ENCODE assay signal across 8 mouse cellular contexts in the genomic region with DNA sequence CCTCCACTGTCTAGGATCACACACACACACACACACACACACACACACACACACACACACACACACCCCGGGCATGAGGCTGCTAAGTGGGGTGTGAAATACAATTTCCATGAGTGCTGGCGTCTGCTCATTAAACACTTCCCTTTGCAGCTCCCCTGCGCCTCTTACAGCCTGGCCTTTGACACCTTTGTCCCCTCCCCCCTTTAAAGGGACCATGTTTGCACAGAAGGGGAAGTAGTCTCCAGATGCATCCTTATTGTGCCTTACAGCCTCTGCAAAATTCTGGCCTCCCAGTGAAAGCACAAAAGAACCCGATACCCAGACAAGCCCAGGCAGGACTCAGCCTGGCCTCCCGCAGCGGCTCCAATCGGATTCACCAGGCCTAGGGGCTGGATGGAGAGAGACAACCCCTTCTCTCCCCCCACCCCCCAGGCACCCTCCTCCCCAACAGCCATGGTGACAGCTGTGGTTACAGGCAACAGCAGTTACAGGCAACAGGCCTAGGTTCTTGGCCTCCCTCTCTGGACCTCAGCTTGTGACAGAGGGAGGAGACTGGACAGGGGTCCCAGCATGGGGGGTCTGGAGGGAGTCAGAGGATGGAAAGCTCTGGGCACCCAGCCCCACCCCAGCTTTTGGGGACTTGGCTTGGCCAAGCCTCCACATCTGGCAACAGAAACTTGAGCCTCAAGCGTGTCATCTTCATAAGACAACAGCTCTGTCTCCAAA. TPM values are rescaled to one million over a fixed set of nuclear protein-coding genes. Genes with fewer than 3 reads are reported as not detected.
DNase-seq lines count a peak whose midpoint lies in the region; ATAC-seq and TF ChIP-seq lines count a peak whose summit lies in the region.

No protein-coding gene starts in this region.

- H3K4me1 ChIP-seq in liver, embryonic 14.5 days (replicated peaks; ENCODE audit: control insufficient read depth in 2 of 2, insufficient read depth in 2 of 2, low read length in 1 of 2), result peaks cover 0 to 7% of the 10 kb centered on the region in 2 experiments; a peak in 1 of 4 replicates
- peaks cover 17% of the 10 kb centered on the region for H3K4me1 ChIP-seq in liver, embryonic 11.5 days (replicated peaks; ENCODE audit: control insufficient read depth, insufficient read depth, low read length)
- H3K4me1 ChIP-seq in forebrain, embryonic 13.5 days, result peaks cover 51% of the 10 kb centered on the region
- H3K4me1 ChIP-seq in midbrain, postnatal 0 days (ENCODE audit: insufficient read depth, low read length), result peaks cover 17% of the 10 kb centered on the region; the same call in 1 of the 2 replicates

- no peak for TF ChIP-seq EP300 in liver, embryonic 14.5 days (IDR thresholded peaks at IDR 0.05; ENCODE audit: low read depth)

- no peak overlapping the region for H3K9ac ChIP-seq in liver, embryonic 14.5 days (replicated peaks)
- no peak overlapping the region for H3K9ac ChIP-seq in liver, embryonic 11.5 days (ENCODE audit: low read depth, low read length)
- H3K9ac ChIP-seq in forebrain, embryonic 13.5 days, result peak overlapping the region; percentile 52
- no peak overlapping the region for H3K9ac ChIP-seq in midbrain, postnatal 0 days (replicated peaks; ENCODE audit: low read length, poor library complexity, severe bottlenecking)

- H3K4me3 ChIP-seq in liver, embryonic 14.5 days (ENCODE audit: insufficient read depth in 1 of 2, low read depth in 2 of 2, low read length in 2 of 2), result no peak overlapping the region
- no peak overlapping the region for H3K4me3 ChIP-seq in liver, embryonic 11.5 days (ENCODE audit: low read depth, low read length)
- H3K4me3 ChIP-seq in forebrain, embryonic 13.5 days, result no peak overlapping the region
- no peak overlapping the region for H3K4me3 ChIP-seq in midbrain, postnatal 0 days (ENCODE audit: low read depth, low read length)

- DNase-seq in liver, embryonic 14.5 days (ENCODE audit: low read depth in 3 of 3, low spot score in 3 of 3), result peak in 1 of 3 experiments; percentile 17
- DNase-seq in liver, embryonic 11.5 days (ENCODE audit: low spot score), result no peak
- peak; percentile 67 for DNase-seq in kidney, postnatal 10 days
- peak; percentile 55 for DNase-seq in midbrain, postnatal 0 days (ENCODE audit: low spot score)
- DNase-seq in cerebellum, adult 11-12 months, result no peak
- no peak for DNase-seq in layer of hippocampus, adult 9-10 months (ENCODE audit: low spot score)

- WGBS in liver, embryonic 14.5 days (ENCODE audit: insufficient replicate concordance), result 11% methylated on average over 8 of the region's 8 CpGs
- 11% methylated on average over 8 of the region's 8 CpGs for WGBS in liver, embryonic 11.5 days
- 7% methylated on average over 8 of the region's 8 CpGs for WGBS in forebrain, embryonic 13.5 days
- 14% methylated on average over 8 of the region's 8 CpGs for WGBS in midbrain, postnatal 0 days

- no peaks in the 10 kb centered on the region for H3K9me3 ChIP-seq in liver, embryonic 14.5 days (ENCODE audit: control insufficient read depth, low read length)
- H3K9me3 ChIP-seq in liver, embryonic 11.5 days (ENCODE audit: control insufficient read depth, low read length), result no peaks in the 10 kb centered on the region
- H3K9me3 ChIP-seq in forebrain, embryonic 13.5 days (replicated peaks), result no peaks in the 10 kb centered on the region
- H3K9me3 ChIP-seq in midbrain, postnatal 0 days (ENCODE audit: low read length), result no peaks in the 10 kb centered on the region

- H3K27me3 ChIP-seq in liver, embryonic 14.5 days (ENCODE audit: control insufficient read depth, insufficient read depth, low read length), result no peaks in the 10 kb centered on the region; the same call in 1 of the 2 replicates
- H3K27me3 ChIP-seq in liver, embryonic 11.5 days (replicated peaks; ENCODE audit: control insufficient read depth, insufficient read depth, low read length), result no peaks in the 10 kb centered on the region
- H3K27me3 ChIP-seq in forebrain, embryonic 13.5 days, result peaks cover 16% of the 10 kb centered on the region
- H3K27me3 ChIP-seq in midbrain, postnatal 0 days (ENCODE audit: insufficient read depth, low read length), result no peaks in the 10 kb centered on the region

- 0 out of 2 replicates have a peak, but pooled peaks have one; percentile 13 for ATAC-seq in liver, embryonic 14.5 days (ENCODE audit: insufficient read depth)
- no peak for ATAC-seq in liver, embryonic 11.5 days (replicated peaks; ENCODE audit: low FRiP score)
- ATAC-seq in forebrain, embryonic 13.5 days, result peak; percentile 36; the same call in 1 of the 2 replicates
- 0 out of 2 replicates have a peak, but pooled peaks have one; percentile 8 for ATAC-seq in midbrain, postnatal 0 days (ENCODE audit: low FRiP score)
- no peak for ATAC-seq in cerebellum, adult (ENCODE audit: insufficient number of reproducible peaks, low FRiP score, low TSS enrichment)

- no peak overlapping the region for H3K27ac ChIP-seq in liver, embryonic 14.5 days
- H3K27ac ChIP-seq in liver, embryonic 11.5 days (ENCODE audit: low read depth, low read length), result no peak overlapping the region; the same call in 1 of the 2 replicates
- H3K27ac ChIP-seq in forebrain, embryonic 13.5 days, result peak overlapping the region; percentile 71
- H3K27ac ChIP-seq in midbrain, postnatal 0 days (ENCODE audit: low read depth, low read length), result no peak overlapping the region

- no peak for TF ChIP-seq CTCF in liver, embryonic 14.5 days (IDR thresholded peaks at IDR 0.05; ENCODE audit: low read depth)
- no peak for TF ChIP-seq CTCF in midbrain, postnatal 0 days (IDR thresholded peaks at IDR 0.05)

- H3K4me2 ChIP-seq in liver, embryonic 14.5 days (ENCODE audit: low read depth), result no peak overlapping the region
- no peak overlapping the region for H3K4me2 ChIP-seq in liver, embryonic 11.5 days
- H3K4me2 ChIP-seq in forebrain, embryonic 13.5 days, result peak overlapping the region; percentile 4; the same call in 1 of the 2 replicates
- H3K4me2 ChIP-seq in midbrain, postnatal 0 days (ENCODE audit: low read depth, low read length, poor library complexity, severe bottlenecking), result no peak overlapping the region

- no peaks in the 10 kb centered on the region for H3K36me3 ChIP-seq in liver, embryonic 14.5 days (replicated peaks; ENCODE audit: control insufficient read depth, insufficient read depth, low read depth)
- H3K36me3 ChIP-seq in liver, embryonic 11.5 days (ENCODE audit: control insufficient read depth, insufficient read depth, low read length), result no peaks in the 10 kb centered on the region; the same call in 1 of the 2 replicates
- no peaks in the 10 kb centered on the region for H3K36me3 ChIP-seq in forebrain, embryonic 13.5 days (ENCODE audit: poor library complexity, severe bottlenecking)
- H3K36me3 ChIP-seq in midbrain, postnatal 0 days (ENCODE audit: insufficient read depth, low read length), result no peaks in the 10 kb centered on the region

RNA-seq across cellular contexts. Expression of a gene that starts 11.8 kb away (rescaled TPM):
- 1.2 and 1.5 TPM in 2 replicates for polyA plus RNA-seq in liver, embryonic 14.5 days (2012; rRNA removed)
- polyA plus RNA-seq in liver, embryonic 14.5 days (2014; fragmentation: Nextera tagmentation; extraction: Ambion mirVana), result 1.7 and 1.8 TPM in 2 replicates
- 3.7 and 3.8 TPM in 2 replicates for polyA plus RNA-seq in liver, embryonic 11.5 days (2014; fragmentation: Nextera tagmentation; extraction: Ambion mirVana)
- 47.8 and 50.6 TPM in 2 replicates for polyA plus RNA-seq in forebrain, embryonic 13.5 days (2015; fragmentation: Nextera tagmentation; extraction: Ambion mirVana)
- 167 and 217 TPM in 2 replicates for total RNA-seq in midbrain, postnatal 0 days (2014; rRNA removed)
- 146 and 157 TPM in 2 replicates for polyA plus RNA-seq in midbrain, postnatal 0 days (2015; fragmentation: Nextera tagmentation; extraction: Ambion mirVana)

RNA-seq across cellular contexts. Expression of a gene that starts 58.8 kb away (rescaled TPM):
- polyA plus RNA-seq in liver, embryonic 14.5 days (2012; rRNA removed), result 1.3 and 1.9 TPM in 2 replicates
- polyA plus RNA-seq in liver, embryonic 14.5 days (2014; fragmentation: Nextera tagmentation; extraction: Ambion mirVana), result 2.1 and 2.6 TPM in 2 replicates
- polyA plus RNA-seq in liver, embryonic 11.5 days (2014; fragmentation: Nextera tagmentation; extraction: Ambion mirVana), result 1.6 TPM in 2 replicates
- polyA plus RNA-seq in forebrain, embryonic 13.5 days (2015; fragmentation: Nextera tagmentation; extraction: Ambion mirVana), result 1.0 and 2.2 TPM in 2 replicates
- 1.7 and 6.1 TPM in 2 replicates for total RNA-seq in midbrain, postnatal 0 days (2014; rRNA removed)
- 3.2 and 3.8 TPM in 2 replicates for polyA plus RNA-seq in midbrain, postnatal 0 days (2015; fragmentation: Nextera tagmentation; extraction: Ambion mirVana)

RNA-seq across cellular contexts. Expression of a gene that starts 59.0 kb away (rescaled TPM):
- 1.8 TPM in 2 replicates for polyA plus RNA-seq in liver, embryonic 14.5 days (2012; rRNA removed)
- polyA plus RNA-seq in liver, embryonic 14.5 days (2014; fragmentation: Nextera tagmentation; extraction: Ambion mirVana), result 0.38 and 0.58 TPM in 2 replicates
- polyA plus RNA-seq in liver, embryonic 11.5 days (2014; fragmentation: Nextera tagmentation; extraction: Ambion mirVana), result 1.4 and 2.0 TPM in 2 replicates
- polyA plus RNA-seq in forebrain, embryonic 13.5 days (2015; fragmentation: Nextera tagmentation; extraction: Ambion mirVana), result 8.0 and 10.8 TPM in 2 replicates
- 125 and 130 TPM in 2 replicates for total RNA-seq in midbrain, postnatal 0 days (2014; rRNA removed)
- 20.5 and 24.1 TPM in 2 replicates for polyA plus RNA-seq in midbrain, postnatal 0 days (2015; fragmentation: Nextera tagmentation; extraction: Ambion mirVana)

Comparison
In these comparisons a context has a peak if more than half of its experiments do, and no peak if none do; other contexts are left out.
1. ATAC-seq: peak in liver, embryonic 14.5 days (single experiment), forebrain, embryonic 13.5 days (single experiment) and midbrain, postnatal 0 days (single experiment); none in liver, embryonic 11.5 days (single experiment) and cerebellum, adult (single experiment).
2. DNase-seq: peak in kidney, postnatal 10 days (single experiment) and midbrain, postnatal 0 days (single experiment); none in liver, embryonic 11.5 days (single experiment), cerebellum, adult 11-12 months (single experiment) and layer of hippocampus, adult 9-10 months (single experiment).
3. RNA of a gene that starts 11.8 kb away (polyA plus RNA-seq): 146 to 157 TPM in midbrain, postnatal 0 days and 47.8 to 50.6 TPM in forebrain, embryonic 13.5 days; 3.7 to 3.8 TPM in liver, embryonic 11.5 days and 1.2 to 1.8 TPM in liver, embryonic 14.5 days; every median in the first group is over 10 times any median in the second.